Mouse (Mus musculus) stomach, embryonic 15.5 days (tissue): ENCODE data around the gene Snd1. TPM values are rescaled to one million over a fixed set of nuclear protein-coding genes. Genes with fewer than 3 reads are reported as not detected.

Experiments used
- ATAC-seq: fragments of 200-750 bp; cut with Nextera tagmentation; 2 replicates; pipeline ENCODE4 v1.8.0; 2017; ENCODE audit warnings: low read depth, moderate number of reproducible peaks, moderate TSS enrichment; ENCODE audit not compliant: insufficient read depth, low FRiP score
- H3K27ac ChIP-seq: fragments of 300-500 bp; sonication (generic); 2 replicates; pipeline ENCODE4 v1.5.1; 2015; ENCODE audit warnings: mild to moderate bottlenecking, inconsistent platforms
- H3K27me3 ChIP-seq: fragments of 300-500 bp; sonication (generic); replicated peaks from 2 replicates; pipeline ENCODE4 v1.6.1; 2015; ENCODE audit warnings: inconsistent platforms
- H3K36me3 ChIP-seq: fragments of 300-500 bp; sonication (generic); 2 replicates; pipeline ENCODE4 v1.6.1; 2015; ENCODE audit warnings: inconsistent platforms
- H3K4me1 ChIP-seq: fragments of 300-500 bp; sonication (generic); 2 replicates; pipeline ENCODE4 v1.6.1; 2015; ENCODE audit warnings: inconsistent platforms
- H3K4me2 ChIP-seq: fragments of 300-500 bp; sonication (generic); 2 replicates; pipeline ENCODE4 v1.6.1; 2015; ENCODE audit warnings: mild to moderate bottlenecking, inconsistent platforms
- H3K4me3 ChIP-seq: fragments of 300-500 bp; sonication (generic); replicated peaks from 2 replicates; pipeline ENCODE4 v1.5.1; 2015; ENCODE audit warnings: inconsistent platforms
- H3K9ac ChIP-seq: fragments of 300-500 bp; sonication (generic); 2 replicates; pipeline ENCODE4 v1.6.1; 2015; ENCODE audit warnings: inconsistent platforms
- H3K9me3 ChIP-seq: fragments of 300-500 bp; sonication (generic); 2 replicates; pipeline ENCODE4 v1.6.1; 2016; ENCODE audit warnings: inconsistent platforms
- WGBS: fragments of 180-500 bp; shearing (Covaris S2); methylation state at CpG from one replicate; pipeline ENCODE4 v1.1.7; 2015; 5-methylcytosine and 5-hydroxymethylcytosine counted together
- polyA plus RNA-seq: library from polyadenylated mRNA; unstranded; fragments of >200 nt; fragmentation: Nextera tagmentation; extraction: Ambion mirVana; gene quantifications from 2 replicates; pipeline ENCODE4 v1.2.1, GENCODE M21; 2015

Snd1 gene
- polyA plus RNA-seq, 1 experiment from 2014 or later, result 128 TPM

- ATAC-seq, result no peak
- Histone ChIP-seq H3K27ac (no peak overlapping the region), H3K9ac (no peak overlapping the region), H3K36me3 (no peaks in the 10 kb centered on the region), H3K27me3 (no peaks in the 10 kb centered on the region), H3K4me3 (no peak overlapping the region), H3K9me3 (no peaks in the 10 kb centered on the region), H3K4me2 (no peak overlapping the region), H3K4me1 (no peaks in the 10 kb centered on the region)
- 23% methylated on average over 6 of the region's 6 CpGs for WGBS
Measured at GRCm38 (mm10) chr6:28464630-28465029, 10.3 kb upstream of the Snd1 start.

- Histone ChIP-seq H3K9ac (no peak overlapping the region), H3K27ac (no peak overlapping the region), H3K4me3 (no peak overlapping the region), H3K9me3 (no peaks in the 10 kb centered on the region), H3K27me3 (no peaks in the 10 kb centered on the region), H3K36me3 (no peaks in the 10 kb centered on the region), H3K4me1 (no peaks in the 10 kb centered on the region), H3K4me2 (no peak overlapping the region)
- 59% methylated on average over 4 of the region's 4 CpGs for WGBS
- ATAC-seq, result no peak
Measured at GRCm38 (mm10) chr6:28470017-28470602, 4.8 kb upstream of the Snd1 start.

- Histone ChIP-seq H3K9ac (no peak overlapping the region), H3K4me3 (no peak overlapping the region), H3K4me1 (no peaks in the 10 kb centered on the region), H3K4me2 (no peak overlapping the region), H3K27ac (no peak overlapping the region), H3K27me3 (no peaks in the 10 kb centered on the region), H3K9me3 (no peaks in the 10 kb centered on the region), H3K36me3 (no peaks in the 10 kb centered on the region)
- WGBS, result 75% methylated on average over 5 of the region's 5 CpGs
- ATAC-seq, result no peak
Measured at GRCm38 (mm10) chr6:28470621-28471020, 4.3 kb upstream of the Snd1 start.

- Histone ChIP-seq H3K9me3 (no peaks in the 10 kb centered on the region), H3K4me1 (no peaks in the 10 kb centered on the region), H3K4me2 (no peak overlapping the region), H3K27me3 (no peaks in the 10 kb centered on the region), H3K27ac (no peak overlapping the region), H3K4me3 (no peak overlapping the region), H3K36me3 (no peaks in the 10 kb centered on the region), H3K9ac (no peak overlapping the region)
- 87% methylated on average over 9 of the region's 9 CpGs for WGBS
- no peak for ATAC-seq
Measured at GRCm38 (mm10) chr6:28471284-28472035, 3.5 kb upstream of the Snd1 start.

- no peak overlapping the region for H3K9ac ChIP-seq
- WGBS, result 79% methylated on average over 4 of the region's 4 CpGs
Measured at GRCm38 (mm10) chr6:28474211-28474610, 728 bp upstream of the Snd1 start.

GRCm38 (mm10) chr6:28479865-28480751 is 5.2 kb downstream of the Snd1 start:
- WGBS, result under 1% methylated on average over 68 of the region's 68 CpGs
- peak overlapping the region; percentile 92 for H3K4me3 ChIP-seq
- no peaks in the 10 kb centered on the region for H3K9me3 ChIP-seq
- H3K4me2 ChIP-seq, result peak overlapping the region; percentile 74
- H3K27me3 ChIP-seq, result no peaks in the 10 kb centered on the region
- H3K4me1 ChIP-seq, result peaks cover 19% of the 10 kb centered on the region
- peak; percentile 99 for ATAC-seq
- no peaks in the 10 kb centered on the region; the same call in 1 of the 2 replicates for H3K36me3 ChIP-seq
- peak overlapping the region; percentile 87 for H3K9ac ChIP-seq
- peak overlapping the region; percentile 91 for H3K27ac ChIP-seq

More at GRCm38 (mm10) chr6:28474211-28474610, 728 bp upstream of the Snd1 start:
- Histone ChIP-seq H3K27me3 (no peaks in the 10 kb centered on the region), H3K9me3 (no peaks in the 10 kb centered on the region), H3K4me1 (0 out of 2 replicates have a peak, but pooled peaks cover 3% of the 10 kb centered on the region), H3K27ac (no peak overlapping the region), H3K4me2 (no peak overlapping the region), H3K36me3 (no peaks in the 10 kb centered on the region), H3K4me3 (no peak overlapping the region)
- no peak for ATAC-seq

- Histone ChIP-seq H3K9me3 (no peaks in the 10 kb centered on the region), H3K4me1 (peaks cover 19% of the 10 kb centered on the region), H3K4me3 (peak overlapping the region; percentile 92), H3K27me3 (no peaks in the 10 kb centered on the region), H3K4me2 (peak overlapping the region; percentile 66), H3K9ac (peak overlapping the region; percentile 87), H3K36me3 (no peaks in the 10 kb centered on the region; the same call in 1 of the 2 replicates), H3K27ac (peak overlapping the region; percentile 91; the same call in 1 of the 2 replicates)
- WGBS, result 5% methylated on average over 21 of the region's 21 CpGs
- no peak for ATAC-seq
Measured at GRCm38 (mm10) chr6:28480752-28481492, 6.0 kb downstream of the Snd1 start.

GRCm38 (mm10) chr6:28482711-28483315 is 7.9 kb downstream of the Snd1 start:
- Histone ChIP-seq H3K4me2 (peak overlapping the region; percentile 66), H3K27me3 (no peaks in the 10 kb centered on the region), H3K27ac (no peak overlapping the region), H3K9me3 (no peaks in the 10 kb centered on the region), H3K4me3 (0 out of 2 replicates have a peak overlapping the region, but pooled peaks have one; percentile 5), H3K36me3 (no peaks in the 10 kb centered on the region; the same call in 1 of the 2 replicates), H3K4me1 (peaks cover 19% of the 10 kb centered on the region), H3K9ac (no peak overlapping the region)
- no peak for ATAC-seq
- WGBS, result 67% methylated on average over 4 of the region's 4 CpGs

GRCm38 (mm10) chr6:28486008-28486407 is 11.1 kb downstream of the Snd1 start:
- no peak overlapping the region for H3K4me3 ChIP-seq
- 93% methylated on average over 2 of the region's 2 CpGs for whole genome bisulfite sequencing
- no peaks in the 10 kb centered on the region for H3K27me3 ChIP-seq
- no peak overlapping the region for H3K9ac ChIP-seq
- H3K4me2 ChIP-seq, result no peak overlapping the region
- ATAC-seq, result no peak
- H3K27ac ChIP-seq, result no peak overlapping the region
- H3K9me3 ChIP-seq, result no peaks in the 10 kb centered on the region
- peaks cover 15% of the 10 kb centered on the region for H3K4me1 ChIP-seq
- peaks cover 12% of the 10 kb centered on the region for H3K36me3 ChIP-seq

- no peak overlapping the region for H3K9ac ChIP-seq
- no peaks in the 10 kb centered on the region for H3K27me3 ChIP-seq
- H3K4me3 ChIP-seq, result no peak overlapping the region
- peaks cover 14% of the 10 kb centered on the region for H3K4me1 ChIP-seq
- peaks cover 12% of the 10 kb centered on the region for H3K36me3 ChIP-seq
- H3K27ac ChIP-seq, result no peak overlapping the region
- H3K9me3 ChIP-seq, result no peaks in the 10 kb centered on the region
- no peak for ATAC-seq
- H3K4me2 ChIP-seq, result no peak overlapping the region
- 70% methylated on average over 2 of the region's 2 CpGs for WGBS
Measured at GRCm38 (mm10) chr6:28486471-28486870, 11.5 kb downstream of the Snd1 start.

- no peak overlapping the region for H3K27ac ChIP-seq
- 89% methylated on average over 7 of the region's 7 CpGs for WGBS
- H3K4me2 ChIP-seq, result no peak overlapping the region
- peaks cover 12% of the 10 kb centered on the region for H3K36me3 ChIP-seq
- no peak overlapping the region for H3K9ac ChIP-seq
- ATAC-seq, result no peak
- no peaks in the 10 kb centered on the region for H3K9me3 ChIP-seq
- H3K4me3 ChIP-seq, result no peak overlapping the region
- peaks cover 9% of the 10 kb centered on the region for H3K4me1 ChIP-seq
- H3K27me3 ChIP-seq, result no peaks in the 10 kb centered on the region
Measured at GRCm38 (mm10) chr6:28486905-28487304, 12.0 kb downstream of the Snd1 start.
